Mouse (Mus musculus) bone marrow macrophage, adult 2 months (primary cell): Measurements from ENCODE around the gene Neurl3. TPM values are rescaled to one million over a fixed set of nuclear protein-coding genes. Genes with fewer than 3 reads are reported as not detected.

Experiments
- H3K27ac ChIP-seq: 2 replicates; pipeline ENCODE4 v1.5.1; 2012; ENCODE audit warnings: low read depth, low read length; ENCODE audit not compliant: insufficient read depth
- H3K4me1 ChIP-seq: 2 replicates; pipeline ENCODE4 v1.6.1; 2012; ENCODE audit warnings: low read length; ENCODE audit not compliant: control insufficient read depth, insufficient read depth
- H3K4me3 ChIP-seq: 2 replicates; pipeline ENCODE4 v1.5.1; 2012; ENCODE audit warnings: mild to moderate bottlenecking, low read length, moderate library complexity; ENCODE audit not compliant: insufficient read depth
- CTCF ChIP-seq: IDR thresholded peaks from 2 replicates; pipeline ENCODE4 v1.5.1; 2012; ENCODE audit warnings: low read depth, mild to moderate bottlenecking, low read length, moderate library complexity
- POLR2A ChIP-seq: IDR thresholded peaks from 2 replicates; pipeline ENCODE4 v1.6.1; 2012; ENCODE audit warnings: mild to moderate bottlenecking, low read depth, low read length, borderline replicate concordance
- polyA plus RNA-seq: library from polyadenylated mRNA; stranded (reverse); fragments of >200 nt; gene quantifications from 2 replicates; pipeline ENCODE4 v1.2.4, GENCODE M21; 2012; ENCODE audit not compliant: missing spikeins, insufficient read depth, insufficient read length

Gene Neurl3
- polyA plus RNA-seq, 1 experiment, result 181 TPM

DNA sequence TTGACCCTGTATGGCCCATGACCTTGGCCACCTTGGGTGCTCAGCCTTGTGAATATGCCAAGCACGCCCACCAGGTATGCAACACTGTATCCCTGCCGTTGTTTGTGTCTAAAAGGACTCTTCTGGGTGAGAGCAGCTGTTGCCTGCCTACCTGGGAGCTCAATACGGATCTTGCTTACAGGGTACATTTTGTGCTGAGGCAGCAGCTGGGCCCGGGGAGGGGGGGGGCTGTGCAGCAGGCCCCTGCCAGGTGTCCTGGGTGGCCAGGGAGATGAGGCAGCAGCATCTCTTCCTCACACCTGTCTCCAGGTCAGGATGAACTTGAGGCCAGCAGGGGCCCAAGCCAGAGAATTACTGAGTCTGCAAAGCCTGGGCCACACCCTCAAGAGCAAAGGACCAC, 23.6 kb upstream of the Neurl3 start:
- H3K4me3 ChIP-seq, result no peak overlapping the region
- TF ChIP-seq POLR2A (no peak), CTCF (no peak)
- H3K27ac ChIP-seq, result no peak overlapping the region
- peaks cover 12% of the 10 kb centered on the region for H3K4me1 ChIP-seq

DNA sequence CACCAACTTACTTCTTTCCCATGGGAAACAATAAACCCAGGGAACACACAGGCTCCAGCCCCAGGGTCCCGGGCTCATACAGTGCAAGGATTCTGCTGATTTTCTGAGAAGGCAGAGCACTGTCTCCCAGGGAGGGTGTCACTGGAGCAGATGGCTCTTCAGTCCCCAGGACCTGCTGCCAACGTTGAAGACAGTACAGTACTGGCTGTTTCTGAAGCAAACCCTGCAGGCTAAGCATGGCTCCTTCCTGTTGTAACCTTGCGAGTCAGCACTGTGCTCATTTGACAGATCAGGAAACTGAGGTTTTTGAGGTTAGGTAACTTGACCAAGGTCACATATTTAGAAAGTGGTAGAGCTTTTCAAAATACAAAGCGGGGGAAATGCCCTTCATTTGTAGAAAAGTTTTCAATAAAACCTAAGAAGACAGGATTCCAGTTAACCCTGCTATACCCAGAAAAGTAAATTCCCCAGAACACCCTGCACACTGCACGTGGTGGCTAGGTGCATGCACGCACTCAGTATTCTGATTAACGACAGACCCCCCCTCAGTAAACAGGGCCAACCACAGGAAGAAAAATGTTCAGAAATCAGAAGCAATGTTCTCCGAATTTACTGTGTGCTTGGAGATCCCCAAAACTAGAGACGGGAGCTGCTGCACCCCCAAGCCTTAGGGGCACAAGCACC, 22.1 kb upstream of the Neurl3 start:
- Histone ChIP-seq H3K4me1 (peaks cover 12% of the 10 kb centered on the region), H3K4me3 (no peak overlapping the region), H3K27ac (no peak overlapping the region)
- TF ChIP-seq CTCF (no peak), POLR2A (no peak)

DNA sequence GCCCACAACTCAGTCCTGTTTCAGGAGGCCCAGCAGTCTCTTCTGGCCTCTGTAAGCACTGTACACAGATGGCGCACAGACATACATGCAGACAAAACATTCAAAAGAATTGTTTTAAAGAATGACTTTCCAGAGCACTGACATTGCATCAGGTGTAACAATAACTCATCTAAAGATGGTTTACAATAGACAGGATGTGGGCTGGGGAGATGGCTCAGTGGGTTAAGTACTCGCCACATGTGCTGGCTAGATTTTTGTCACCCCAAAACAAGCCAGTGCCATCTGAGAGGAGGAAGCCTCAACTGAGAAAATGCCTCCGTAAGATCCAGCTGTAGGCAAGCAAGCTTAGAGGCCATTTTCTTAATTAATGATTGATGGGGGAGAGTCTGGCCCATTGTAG, 19.9 kb upstream of the Neurl3 start:
- Histone ChIP-seq H3K4me3 (no peak overlapping the region), H3K4me1 (peaks cover 12% of the 10 kb centered on the region), H3K27ac (no peak overlapping the region)
- TF ChIP-seq CTCF, result no peak
- no peak for TF ChIP-seq POLR2A

DNA sequence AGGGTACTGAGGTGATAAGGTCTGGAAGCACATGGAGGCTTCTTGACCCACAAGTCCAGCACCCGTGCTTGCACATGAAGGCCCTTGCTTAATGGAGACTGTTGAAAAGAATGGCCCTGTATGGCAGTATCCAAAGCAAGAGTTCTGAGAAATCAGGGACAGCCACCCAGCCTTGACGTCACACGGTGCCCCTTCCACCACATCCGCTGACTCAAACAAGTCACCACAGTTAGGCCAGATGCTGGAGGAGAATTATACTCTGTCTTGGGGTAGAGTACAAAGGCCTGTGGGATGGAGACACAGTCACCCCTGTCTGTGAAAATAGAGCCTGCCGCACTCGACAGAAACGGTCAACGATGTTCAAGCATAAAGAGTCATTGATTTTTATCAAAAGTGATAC, 19.0 kb upstream of the Neurl3 start:
- H3K27ac ChIP-seq, result no peak overlapping the region
- no peak overlapping the region for H3K4me3 ChIP-seq
- peaks cover 12% of the 10 kb centered on the region for H3K4me1 ChIP-seq
- TF ChIP-seq POLR2A, result no peak
- TF ChIP-seq CTCF, result no peak

DNA sequence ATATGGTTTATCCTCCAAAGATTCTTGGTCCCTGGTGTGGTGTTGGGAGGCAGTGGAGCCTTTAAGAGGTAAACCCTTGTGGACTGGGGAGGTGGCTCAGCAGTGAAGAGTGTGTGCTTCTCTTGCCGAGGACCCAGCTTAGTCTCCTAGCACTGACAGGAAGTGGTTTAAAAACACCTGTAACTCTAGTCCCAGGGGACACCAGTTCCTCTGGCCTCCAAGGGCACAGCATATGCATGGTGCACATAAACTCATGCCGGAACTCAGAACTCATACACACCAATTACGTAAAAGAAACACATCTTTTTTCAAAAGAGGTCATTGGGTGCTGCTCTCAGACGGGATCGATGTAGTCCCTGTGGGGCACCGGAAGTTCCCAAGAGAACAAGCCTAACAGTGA, 7.4 kb upstream of the Neurl3 start:
- no peak overlapping the region for H3K4me3 ChIP-seq
- no peak overlapping the region for H3K27ac ChIP-seq
- H3K4me1 ChIP-seq, result no peaks in the 10 kb centered on the region; the same call in 1 of the 2 replicates
- TF ChIP-seq POLR2A (no peak), CTCF (no peak)

DNA sequence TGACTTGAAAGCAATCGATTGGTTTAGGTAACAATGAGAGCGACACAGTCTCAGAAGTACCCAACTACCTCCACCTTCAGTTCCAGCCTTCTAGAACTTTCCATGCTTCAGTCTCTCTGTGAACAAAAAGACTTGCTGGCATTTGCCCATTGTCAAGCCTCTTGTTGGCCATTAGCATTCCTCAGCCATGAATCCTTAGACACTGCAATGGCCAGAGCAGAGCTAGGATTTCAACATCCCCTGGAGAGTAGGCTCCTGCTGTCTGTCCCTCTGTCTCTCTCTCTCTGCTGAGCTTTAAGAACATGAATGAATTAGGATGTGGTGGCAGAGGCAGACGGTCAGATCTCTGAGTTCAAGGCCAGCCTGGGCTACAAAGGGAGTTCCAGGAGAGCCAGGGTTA, 6.5 kb upstream of the Neurl3 start:
- TF ChIP-seq CTCF, result no peak
- no peak for TF ChIP-seq POLR2A
- H3K27ac ChIP-seq, result no peak overlapping the region
- H3K4me1 ChIP-seq, result no peaks in the 10 kb centered on the region; the same call in none of the 2 replicates
- no peak overlapping the region for H3K4me3 ChIP-seq

DNA sequence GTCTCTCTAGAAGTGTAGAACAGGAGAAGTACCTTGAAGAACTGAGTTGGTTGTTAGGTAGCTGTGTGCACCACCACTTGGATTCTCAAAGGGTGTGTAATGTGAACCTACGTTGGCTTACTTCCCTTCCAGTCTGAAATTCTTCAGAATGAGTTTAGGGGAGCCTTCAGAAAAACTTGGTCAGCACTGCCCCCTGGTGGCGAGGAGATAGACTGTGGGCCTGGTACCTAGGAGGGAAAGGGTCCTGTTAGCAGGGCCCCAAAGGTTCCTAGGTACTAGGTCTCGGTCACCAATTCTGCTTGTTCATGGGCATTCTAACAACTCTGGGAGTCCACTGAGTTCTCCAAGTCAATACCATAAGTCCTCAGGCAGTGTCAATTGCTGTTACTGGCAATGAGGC, 4.7 kb upstream of the Neurl3 start:
- no peak overlapping the region for H3K27ac ChIP-seq
- H3K4me3 ChIP-seq, result no peak overlapping the region
- TF ChIP-seq CTCF (peak; percentile 71), POLR2A (no peak)
- peaks cover 6% of the 10 kb centered on the region for H3K4me1 ChIP-seq

DNA sequence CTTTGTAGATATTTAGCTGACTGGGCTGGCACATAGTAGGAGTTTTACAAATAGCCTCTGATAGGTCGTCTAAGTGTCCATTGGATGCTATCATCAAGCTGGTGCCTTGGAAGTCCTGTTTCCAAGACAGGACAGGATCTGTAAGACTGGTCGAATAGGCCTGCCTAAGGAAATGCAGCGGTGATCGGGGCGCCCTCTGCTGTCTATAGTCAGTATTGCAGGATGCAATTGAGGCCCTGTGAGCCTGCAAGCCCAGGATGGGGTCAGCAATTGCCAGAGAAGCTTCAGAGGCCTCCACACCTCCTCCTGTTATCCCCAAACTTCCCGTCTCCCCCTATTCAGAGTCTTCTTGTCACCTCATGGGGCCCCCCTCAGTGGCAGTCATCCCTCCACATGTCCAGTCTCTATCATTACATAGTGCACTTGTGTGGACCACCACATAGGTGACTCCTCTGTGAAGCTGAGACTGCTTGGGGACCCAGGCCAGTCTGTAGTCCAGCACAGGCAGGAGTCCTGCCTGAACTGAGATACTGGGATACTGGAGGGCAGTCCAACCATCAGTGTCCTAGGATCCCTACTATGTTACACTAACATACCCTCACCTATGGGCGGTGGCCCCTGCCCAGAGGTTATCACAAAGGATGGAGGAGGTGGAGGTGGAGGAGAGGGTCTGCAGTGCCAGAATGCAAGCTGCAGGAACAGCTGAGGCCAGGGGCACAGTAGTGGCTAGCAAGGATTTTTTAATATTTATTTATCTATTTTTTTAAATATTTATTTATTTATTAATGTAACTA, 3.0 kb upstream of the Neurl3 start:
- H3K4me1 ChIP-seq, result peaks cover 11% of the 10 kb centered on the region

DNA sequence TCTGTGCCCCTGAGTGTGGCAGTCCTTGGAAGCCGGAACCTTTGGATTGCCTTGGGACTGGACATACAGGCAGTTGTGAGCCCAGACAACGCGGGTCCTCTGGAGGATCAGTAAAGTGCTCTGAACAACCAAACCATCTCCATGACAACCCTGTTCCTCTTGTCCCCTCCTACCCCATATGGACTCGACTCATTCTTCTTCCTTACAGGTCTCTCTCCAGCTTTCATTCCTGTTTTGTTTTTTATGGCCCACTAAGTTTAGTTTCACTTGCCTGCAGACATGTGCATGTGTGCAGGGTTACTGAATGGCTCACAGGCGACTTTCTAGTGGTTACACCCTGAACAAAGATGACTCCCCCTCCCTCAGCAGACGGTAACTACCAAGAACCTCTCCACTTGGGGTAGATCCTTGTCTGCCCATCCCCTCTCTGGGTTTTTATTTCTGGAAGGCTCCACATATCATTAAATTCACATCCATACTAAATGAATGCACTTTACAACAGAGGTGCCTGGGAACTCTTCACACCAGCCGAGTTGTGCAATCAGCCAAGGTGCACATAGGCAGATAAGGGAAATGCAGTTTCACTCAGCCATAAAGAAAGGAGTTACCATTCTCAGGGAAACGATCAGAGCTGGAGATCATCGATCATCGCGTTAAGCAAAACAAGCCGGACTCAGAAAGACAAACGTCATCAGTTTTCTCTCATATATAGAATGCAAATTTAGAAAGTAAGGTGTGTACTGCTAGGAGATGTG, 1.3 kb upstream of the Neurl3 start:
- Histone ChIP-seq H3K4me3 (no peak overlapping the region), H3K27ac (no peak overlapping the region), H3K4me1 (peaks cover 26% of the 10 kb centered on the region)
- no peak for TF ChIP-seq CTCF
- no peak for TF ChIP-seq POLR2A

More for the DNA sequence above, 3.0 kb upstream of the Neurl3 start:
- H3K4me3 ChIP-seq, result no peak overlapping the region
- no peak for TF ChIP-seq POLR2A
- peak; percentile 69 for TF ChIP-seq CTCF
- H3K27ac ChIP-seq, result no peak overlapping the region
